Mouse (Mus musculus): ENCODE data around the gene Hsp90ab1. TPM values are rescaled to one million over a fixed set of nuclear protein-coding genes. Genes with fewer than 3 reads are reported as not detected.

The Hsp90ab1 gene
- polyA plus RNA-seq, 1 experiment: 194 TPM

DNA sequence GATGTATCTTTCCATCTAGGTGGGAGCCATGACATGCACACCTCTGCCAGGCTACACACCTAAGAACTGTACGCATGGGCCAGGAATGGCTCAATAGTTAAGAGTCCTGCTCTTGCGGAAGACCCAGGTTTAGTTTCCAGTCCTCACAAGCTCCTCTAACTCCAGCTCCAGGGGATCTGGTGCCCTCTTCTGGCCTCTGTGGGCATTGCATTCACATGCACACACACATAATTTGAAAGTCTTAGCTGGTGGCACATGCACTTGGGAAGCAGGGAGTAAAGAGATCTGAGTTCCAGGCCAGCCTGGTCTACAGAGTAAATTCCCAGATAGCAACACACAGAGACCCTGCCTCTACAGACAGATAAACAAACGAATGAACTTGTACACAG, 13.4 kb upstream of the Hsp90ab1 start:
- DNase-seq (ENCODE audit: low read depth in 1 of 2, low spot score in 2 of 2): no peak

DNA sequence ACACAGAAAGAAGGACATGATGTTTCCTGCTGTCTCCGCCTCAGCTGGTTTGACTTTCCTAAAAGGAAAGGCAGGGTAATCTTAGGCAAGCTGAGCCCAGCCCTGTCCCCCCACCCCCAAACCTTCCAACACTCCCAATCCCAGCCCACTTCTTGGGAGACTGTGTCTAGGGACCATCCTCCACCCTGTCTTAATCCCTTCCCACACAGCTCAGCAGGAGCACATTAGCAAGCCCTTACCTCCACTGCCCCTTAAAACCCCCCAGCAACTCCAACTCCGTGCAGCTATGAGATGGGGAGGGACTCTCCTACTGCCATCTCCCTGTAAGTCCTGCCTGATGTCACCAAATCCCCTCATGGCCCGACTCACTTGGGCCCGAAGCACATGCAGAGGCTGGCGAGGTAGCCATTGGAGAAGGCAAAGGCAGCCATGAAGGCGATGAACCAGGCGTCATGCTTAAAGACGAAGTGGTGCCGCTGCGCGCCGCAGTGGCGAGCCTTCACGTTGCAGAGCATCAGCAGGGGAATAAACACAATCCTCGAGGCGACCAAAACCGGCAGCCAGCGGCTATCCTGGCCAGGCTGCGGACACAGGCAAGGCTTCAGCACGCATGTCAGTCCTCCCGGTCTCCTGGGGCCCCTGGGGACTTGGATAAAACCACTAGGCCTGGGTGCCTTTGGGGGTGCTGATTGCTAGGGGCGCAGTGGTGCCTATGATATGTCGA, 12.8 kb upstream of the Hsp90ab1 start:
- TF ChIP-seq CTCF (IDR thresholded peaks at IDR 0.05; ENCODE audit: extremely low read depth, insufficient read depth, insufficient read length, insufficient replicate concordance) (no peak), POLR2A (IDR thresholded peaks at IDR 0.05; ENCODE audit: low read depth, low read length) (no peak)
- H3K36me3 ChIP-seq (ENCODE audit: control insufficient read depth, insufficient read depth, low read length): no peaks in the 10 kb centered on the region
- 89% methylated on average over 23 of the region's 23 CpGs for WGBS
- peak overlapping the region; percentile 57 for H3K27ac ChIP-seq (ENCODE audit: insufficient read depth, low read length)
- no peaks in the 10 kb centered on the region for H3K27me3 ChIP-seq (ENCODE audit: control insufficient read depth, insufficient read depth, low read length)
- H3K4me3 ChIP-seq (ENCODE audit: extremely low read depth, insufficient read depth, insufficient read length): no peak overlapping the region
- peaks cover 3% of the 10 kb centered on the region; the same call in 1 of the 2 replicates for H3K4me1 ChIP-seq (ENCODE audit: control insufficient read depth, insufficient read depth, insufficient read length)
- no peak for DNase-seq (ENCODE audit: low read depth in 1 of 2, low spot score in 2 of 2)

More for the DNA sequence above, 13.4 kb upstream of the Hsp90ab1 start:
- no peak overlapping the region for H3K4me3 ChIP-seq (ENCODE audit: extremely low read depth, insufficient read depth, insufficient read length)
- H3K27ac ChIP-seq (ENCODE audit: insufficient read depth, low read length): no peak overlapping the region
- peaks cover 3% of the 10 kb centered on the region; the same call in 1 of the 2 replicates for H3K4me1 ChIP-seq (ENCODE audit: control insufficient read depth, insufficient read depth, insufficient read length)
- no peaks in the 10 kb centered on the region for H3K36me3 ChIP-seq (ENCODE audit: control insufficient read depth, insufficient read depth, low read length)
- H3K27me3 ChIP-seq (ENCODE audit: control insufficient read depth, insufficient read depth, low read length): no peaks in the 10 kb centered on the region
- TF ChIP-seq POLR2A (IDR thresholded peaks at IDR 0.05; ENCODE audit: low read depth, low read length): no peak
- 93% methylated on average over 3 of the region's 3 CpGs for WGBS

DNA sequence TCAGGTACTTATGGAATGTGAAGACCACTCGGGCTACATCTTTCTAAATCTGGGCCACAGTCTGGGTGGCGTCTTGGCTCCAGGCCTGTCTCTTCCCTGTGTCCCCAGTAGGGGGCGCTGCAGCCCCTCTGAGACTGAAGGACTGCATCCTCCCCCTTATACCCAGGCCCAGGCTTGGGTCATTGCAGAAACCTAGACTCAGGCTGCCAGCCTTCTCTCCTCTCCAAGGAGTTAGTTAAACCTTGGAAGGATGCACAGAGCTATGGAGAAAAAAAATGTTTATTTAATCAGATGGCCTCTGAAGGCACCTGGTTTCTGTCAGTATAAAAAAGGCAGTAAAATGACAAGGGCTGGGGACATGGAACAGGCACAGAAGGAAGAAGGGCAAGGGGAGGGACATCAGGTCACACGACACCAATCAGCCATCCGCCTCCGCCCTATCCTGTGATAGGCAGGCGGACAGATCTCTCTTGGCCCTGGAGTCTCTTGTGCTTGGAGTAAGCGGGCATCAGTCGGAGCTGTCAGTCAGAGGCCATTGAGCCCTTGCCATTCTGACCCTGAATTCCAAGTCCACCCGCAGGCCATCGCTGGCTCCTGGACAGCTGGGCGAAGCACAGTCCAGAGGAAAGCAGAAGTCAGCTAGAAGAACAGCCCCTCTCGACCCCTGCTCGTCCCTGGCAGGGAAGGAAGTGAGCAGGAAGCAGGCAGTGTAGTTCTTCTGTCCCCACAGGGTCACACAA, 12.0 kb upstream of the Hsp90ab1 start:
- DNase-seq (ENCODE audit: low read depth in 1 of 2, low spot score in 2 of 2): peak in 1 of 2 experiments; percentile 60
- Histone ChIP-seq H3K4me1 (ENCODE audit: control insufficient read depth, insufficient read depth, insufficient read length) (peaks cover 3% of the 10 kb centered on the region; the same call in 1 of the 2 replicates), H3K27ac (ENCODE audit: insufficient read depth, low read length) (peak overlapping the region; percentile 79), H3K4me3 (ENCODE audit: extremely low read depth, insufficient read depth, insufficient read length) (peak overlapping the region; percentile 10; the same call in 1 of the 2 replicates), H3K36me3 (ENCODE audit: control insufficient read depth, insufficient read depth, low read length) (no peaks in the 10 kb centered on the region), H3K27me3 (ENCODE audit: control insufficient read depth, insufficient read depth, low read length) (no peaks in the 10 kb centered on the region)
- TF ChIP-seq POLR2A (IDR thresholded peaks at IDR 0.05; ENCODE audit: low read depth, low read length): no peak
- TF ChIP-seq CTCF (IDR thresholded peaks at IDR 0.05; ENCODE audit: extremely low read depth, insufficient read depth, insufficient read length, insufficient replicate concordance): peak; percentile 85
- 47% methylated on average over 14 of the region's 14 CpGs for WGBS

DNA sequence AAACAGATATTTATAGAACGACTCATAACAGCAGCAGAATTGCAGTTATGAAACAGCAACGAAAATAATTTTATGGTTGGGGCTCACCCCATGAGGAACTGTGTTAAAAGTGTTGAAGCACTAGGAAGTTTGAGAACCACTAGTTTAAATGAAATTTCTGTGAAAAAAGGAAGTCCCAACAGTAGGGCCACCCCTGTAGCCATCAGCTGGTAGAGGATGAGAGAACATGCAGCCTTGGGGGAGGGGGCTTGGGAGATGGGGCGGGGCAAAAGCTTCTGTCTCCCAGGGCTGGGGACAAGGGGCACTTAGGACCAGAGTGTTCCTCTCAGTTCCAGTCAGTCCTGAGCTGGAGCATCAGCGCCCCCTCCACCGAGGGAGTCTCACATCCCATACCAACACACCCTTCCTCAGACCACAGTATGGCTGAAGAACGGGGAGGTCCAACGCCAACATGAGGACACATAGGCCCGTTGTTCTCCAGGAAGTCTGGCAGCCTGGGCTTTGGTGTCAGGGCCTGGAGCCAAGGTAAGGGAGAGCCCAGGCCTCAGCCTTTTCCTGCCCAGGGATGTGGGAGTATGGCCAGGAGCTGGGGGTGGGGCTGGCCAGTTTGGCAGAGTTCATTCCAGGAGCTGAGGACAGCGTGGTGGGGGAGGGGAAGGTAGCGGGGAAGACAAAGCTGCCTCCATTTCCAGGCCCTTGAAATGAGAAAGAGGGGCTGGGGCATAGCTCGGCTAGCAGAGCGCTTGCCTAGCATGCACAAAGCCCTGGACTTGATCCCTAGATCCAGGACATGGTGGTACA, 11.2 kb upstream of the Hsp90ab1 start:
- WGBS: 45% methylated on average over 12 of the region's 12 CpGs
- H3K4me1 ChIP-seq (ENCODE audit: control insufficient read depth, insufficient read depth, insufficient read length): peaks cover 3% of the 10 kb centered on the region; the same call in 1 of the 2 replicates
- H3K4me3 ChIP-seq (ENCODE audit: extremely low read depth, insufficient read depth, insufficient read length): peak overlapping the region; percentile 29; the same call in 1 of the 2 replicates
- DNase-seq (ENCODE audit: low read depth in 1 of 2, low spot score in 2 of 2): no peak
- peak overlapping the region; percentile 79 for H3K27ac ChIP-seq (ENCODE audit: insufficient read depth, low read length)
- no peaks in the 10 kb centered on the region for H3K27me3 ChIP-seq (ENCODE audit: control insufficient read depth, insufficient read depth, low read length)
- TF ChIP-seq POLR2A (IDR thresholded peaks at IDR 0.05; ENCODE audit: low read depth, low read length) (no peak), CTCF (IDR thresholded peaks at IDR 0.05; ENCODE audit: extremely low read depth, insufficient read depth, insufficient read length, insufficient replicate concordance) (no peak)
- H3K36me3 ChIP-seq (ENCODE audit: control insufficient read depth, insufficient read depth, low read length): no peaks in the 10 kb centered on the region

DNA sequence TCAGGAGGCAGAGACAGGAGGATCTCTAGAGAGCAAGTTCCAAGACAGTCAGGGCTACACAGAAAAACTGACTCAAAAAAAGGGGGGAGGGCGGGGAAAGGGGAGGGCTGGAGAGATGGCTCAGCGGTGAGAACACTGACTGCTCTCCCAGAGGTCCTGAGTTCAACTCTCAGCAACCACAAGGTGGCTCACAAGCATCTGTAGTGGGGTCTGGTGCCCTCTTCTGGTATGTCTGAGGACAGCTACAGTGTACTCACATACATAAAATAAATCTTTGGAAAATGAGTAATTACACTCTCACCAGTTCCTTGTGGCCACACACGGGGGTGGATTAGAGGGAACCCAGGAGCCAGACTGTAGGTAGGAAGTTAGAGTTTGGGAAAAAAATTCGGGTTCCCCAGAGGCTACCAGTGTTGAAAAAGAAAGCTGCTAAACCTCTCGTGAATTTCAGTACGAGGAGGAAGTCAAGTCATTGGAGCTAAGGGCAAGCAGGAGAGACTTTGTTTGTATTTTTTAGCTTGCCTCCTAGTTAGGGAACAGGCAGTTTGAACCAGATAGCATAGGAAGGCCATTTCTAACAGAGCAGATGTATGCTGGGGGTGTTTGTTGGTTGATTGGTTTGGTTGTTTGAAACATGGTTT, 9.8 kb upstream of the Hsp90ab1 start:
- WGBS: 32% methylated on average over 6 of the region's 6 CpGs
- TF ChIP-seq POLR2A (IDR thresholded peaks at IDR 0.05; ENCODE audit: low read depth, low read length) (no peak), CTCF (IDR thresholded peaks at IDR 0.05; ENCODE audit: extremely low read depth, insufficient read depth, insufficient read length, insufficient replicate concordance) (peak; percentile 39; the same call in 1 of the 2 replicates)
- Histone ChIP-seq H3K27me3 (ENCODE audit: control insufficient read depth, insufficient read depth, low read length) (no peaks in the 10 kb centered on the region), H3K27ac (ENCODE audit: insufficient read depth, low read length) (peak overlapping the region; percentile 52; the same call in 1 of the 2 replicates), H3K4me3 (ENCODE audit: extremely low read depth, insufficient read depth, insufficient read length) (no peak overlapping the region), H3K36me3 (ENCODE audit: control insufficient read depth, insufficient read depth, low read length) (no peaks in the 10 kb centered on the region), H3K4me1 (ENCODE audit: control insufficient read depth, insufficient read depth, insufficient read length) (peaks cover 3% of the 10 kb centered on the region; the same call in 1 of the 2 replicates)
- DNase-seq (ENCODE audit: low read depth in 1 of 2, low spot score in 2 of 2): peak in 1 of 2 experiments; percentile 35

DNA sequence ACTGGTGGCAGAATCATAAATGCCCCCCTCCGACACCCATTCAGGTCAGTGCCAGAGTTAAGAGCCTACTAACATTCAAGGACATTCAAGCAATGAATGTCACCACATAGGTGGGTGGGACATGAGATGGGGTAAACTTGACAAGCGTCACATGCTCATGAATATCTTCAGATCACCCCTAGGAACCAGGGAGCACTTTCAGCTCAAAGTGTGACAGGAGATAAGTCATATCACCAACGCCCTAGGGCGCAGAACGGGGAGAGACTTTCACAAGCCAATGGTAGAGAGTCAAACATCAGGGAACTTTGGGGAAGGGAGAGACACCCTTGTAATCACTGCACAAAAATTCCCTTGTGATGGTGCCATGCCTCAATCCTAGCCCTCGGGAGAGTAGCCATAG, 9.1 kb upstream of the Hsp90ab1 start:
- WGBS: 75% methylated on average over 6 of the region's 6 CpGs
- no peaks in the 10 kb centered on the region for H3K36me3 ChIP-seq (ENCODE audit: control insufficient read depth, insufficient read depth, low read length)
- no peak overlapping the region for H3K27ac ChIP-seq (ENCODE audit: insufficient read depth, low read length)
- no peak for DNase-seq (ENCODE audit: low read depth in 1 of 2, low spot score in 2 of 2)
- TF ChIP-seq POLR2A (IDR thresholded peaks at IDR 0.05; ENCODE audit: low read depth, low read length): no peak
- TF ChIP-seq CTCF (IDR thresholded peaks at IDR 0.05; ENCODE audit: extremely low read depth, insufficient read depth, insufficient read length, insufficient replicate concordance): no peak
- peaks cover 3% of the 10 kb centered on the region; the same call in 1 of the 2 replicates for H3K4me1 ChIP-seq (ENCODE audit: control insufficient read depth, insufficient read depth, insufficient read length)
- H3K27me3 ChIP-seq (ENCODE audit: control insufficient read depth, insufficient read depth, low read length): no peaks in the 10 kb centered on the region
- H3K4me3 ChIP-seq (ENCODE audit: extremely low read depth, insufficient read depth, insufficient read length): no peak overlapping the region

Measured in spleen, adult 2 months (tissue).